Mouse (Mus musculus) heart, embryonic 12.5 days (tissue): ENCODE measurements at regions not wholly inside any gene's neighbourhood (a gene's known extent, or its start where the extent isn't known, plus 50 kb on each side); places are given as distances from the start of the nearest gene placed in this dataset.
A peak's percentile ranks its signal among the peaks of the same experiment; 100 is the strongest.

ENCODE experiments used
- ATAC-seq: fragments of 200-750 bp; cut with Nextera tagmentation; 2 replicates; pipeline ENCODE4 v1.8.0; 2017; ENCODE audit warnings: moderate TSS enrichment, moderate library complexity; ENCODE audit not compliant: insufficient number of reproducible peaks, low FRiP score
- H3K27ac ChIP-seq: fragments of 300-500 bp; sonication (generic); 2 replicates; pipeline ENCODE4 v1.5.1; 2016; ENCODE audit warnings: mild to moderate bottlenecking, moderate library complexity; ENCODE audit not compliant: poor library complexity, severe bottlenecking
- H3K27me3 ChIP-seq: fragments of 300-500 bp; sonication (generic); replicated peaks from 2 replicates; pipeline ENCODE4 v1.6.1; 2016; ENCODE audit warnings: mild to moderate bottlenecking, moderate library complexity
- H3K36me3 ChIP-seq: fragments of 300-500 bp; sonication (generic); 2 replicates; pipeline ENCODE4 v1.6.1; 2016; ENCODE audit warnings: mild to moderate bottlenecking, moderate library complexity
- H3K4me1 ChIP-seq: fragments of 300-500 bp; sonication (generic); replicated peaks from 2 replicates; pipeline ENCODE4 v1.6.1; 2016; ENCODE audit warnings: mild to moderate bottlenecking
- H3K4me2 ChIP-seq: fragments of 300-500 bp; sonication (generic); 2 replicates; pipeline ENCODE4 v1.6.1; 2016; ENCODE audit warnings: mild to moderate bottlenecking, moderate library complexity
- H3K4me3 ChIP-seq: fragments of 300-500 bp; sonication (generic); 2 replicates; pipeline ENCODE4 v1.5.1; 2016; ENCODE audit warnings: mild to moderate bottlenecking
- H3K9ac ChIP-seq: fragments of 300-500 bp; sonication (generic); 2 replicates; pipeline ENCODE4 v1.6.1; 2016; ENCODE audit warnings: mild to moderate bottlenecking, moderate library complexity
- H3K9me3 ChIP-seq: fragments of 300-500 bp; sonication (generic); replicated peaks from 2 replicates; pipeline ENCODE4 v1.6.1; 2016; ENCODE audit warnings: mild to moderate bottlenecking, moderate library complexity
- WGBS: fragments of 180-500 bp; shearing (Covaris S2); methylation state at CpG from one replicate; pipeline ENCODE4 v1.1.7; 2016; 5-methylcytosine and 5-hydroxymethylcytosine counted together

DNA sequence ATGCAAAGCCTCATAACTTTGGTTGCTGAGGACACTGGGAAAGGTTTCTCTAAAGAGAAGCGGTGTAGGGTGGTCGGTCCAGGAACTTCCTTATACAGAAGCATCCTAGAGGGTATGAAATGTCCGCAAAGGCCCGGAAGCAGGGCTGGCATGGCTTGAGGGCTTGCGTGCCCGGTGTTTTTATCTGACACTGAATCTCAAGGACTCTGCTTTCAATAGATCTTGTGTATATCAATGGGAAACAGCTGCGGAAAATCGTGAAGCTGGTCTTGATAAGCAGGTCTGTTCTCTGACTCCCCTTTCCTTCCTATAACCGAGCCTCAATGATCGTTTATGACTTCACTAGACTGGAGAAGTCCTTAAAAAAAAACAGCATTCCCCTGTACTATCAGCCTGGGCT is 580.4 kb upstream of the Gm19410 start:
- 54% methylated on average over 10 of the region's 10 CpGs for WGBS
- Histone ChIP-seq H3K36me3 (no peaks in the 10 kb centered on the region), H3K4me2 (no peak overlapping the region), H3K27me3 (no peaks in the 10 kb centered on the region), H3K4me1 (no peaks in the 10 kb centered on the region), H3K4me3 (no peak overlapping the region), H3K9me3 (0 out of 2 replicates have a peak, but pooled peaks cover 3% of the 10 kb centered on the region), H3K27ac (no peak overlapping the region), H3K9ac (no peak overlapping the region)
- no peak for ATAC-seq

- Histone ChIP-seq H3K9me3 (no peaks in the 10 kb centered on the region), H3K4me1 (0 out of 2 replicates have a peak, but pooled peaks cover under 1% of the 10 kb centered on the region), H3K27me3 (no peaks in the 10 kb centered on the region), H3K9ac (no peak overlapping the region), H3K4me2 (no peak overlapping the region), H3K4me3 (no peak overlapping the region), H3K36me3 (no peaks in the 10 kb centered on the region), H3K27ac (no peak overlapping the region)
- 83% methylated on average over 8 of the region's 8 CpGs for WGBS
- ATAC-seq = no peak
Measured at GRCm38 (mm10) chr8:35188531-35188930, 577.1 kb upstream of the Gm19410 start.

DNA sequence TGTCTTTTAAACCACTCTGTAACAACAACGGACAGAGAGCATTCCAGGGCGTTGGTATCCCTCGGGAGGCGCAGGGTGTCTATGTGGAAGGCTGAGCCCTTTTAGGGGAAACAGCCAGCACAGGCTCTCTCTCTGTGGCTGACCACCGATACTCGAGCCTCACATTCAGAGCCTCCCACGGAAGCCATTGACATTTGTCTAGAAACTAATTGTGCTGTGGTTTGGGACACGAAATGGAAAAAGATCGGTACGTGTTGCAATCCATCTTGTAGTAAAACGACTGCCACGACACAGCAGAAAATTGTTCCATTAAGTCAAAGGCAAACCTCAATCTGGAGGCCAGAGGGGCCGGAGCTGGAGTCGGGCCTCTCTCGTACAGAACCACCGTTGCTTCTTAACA is 575.9 kb upstream of the Gm19410 start:
- no peak overlapping the region for H3K4me2 ChIP-seq
- no peak overlapping the region for H3K27ac ChIP-seq
- no peaks in the 10 kb centered on the region for H3K9me3 ChIP-seq
- H3K4me1 ChIP-seq = 0 out of 2 replicates have a peak, but pooled peaks cover 4% of the 10 kb centered on the region
- ATAC-seq = no peak
- no peaks in the 10 kb centered on the region for H3K27me3 ChIP-seq
- H3K36me3 ChIP-seq = no peaks in the 10 kb centered on the region
- WGBS = 84% methylated on average over 16 of the region's 16 CpGs
- no peak overlapping the region for H3K9ac ChIP-seq
- H3K4me3 ChIP-seq = no peak overlapping the region

DNA sequence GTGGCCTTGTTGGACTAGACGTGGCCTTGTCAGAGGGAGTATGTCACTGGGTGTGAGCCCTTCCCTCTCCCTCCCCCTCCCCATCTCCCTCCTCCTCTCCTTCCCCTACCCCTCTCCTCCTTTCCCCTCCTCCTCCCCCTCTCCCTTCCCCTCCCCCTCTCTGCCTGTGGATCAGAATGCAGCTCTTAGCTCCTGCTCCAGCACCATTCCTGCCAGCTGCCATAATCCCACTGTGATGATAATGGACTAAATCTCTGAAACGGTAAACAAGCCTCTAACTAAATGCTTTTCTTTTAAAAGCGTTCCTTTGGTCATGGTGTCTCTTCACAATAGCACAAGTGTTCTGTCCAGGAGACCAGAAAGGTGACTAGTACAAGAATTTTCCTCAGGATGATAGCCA is 573.1 kb upstream of the Gm19410 start:
- WGBS = 35% methylated on average over 3 of the region's 3 CpGs
- no peak overlapping the region for H3K27ac ChIP-seq
- H3K4me3 ChIP-seq = no peak overlapping the region
- no peak for ATAC-seq
- H3K36me3 ChIP-seq = no peaks in the 10 kb centered on the region
- no peak overlapping the region for H3K9ac ChIP-seq
- H3K4me2 ChIP-seq = no peak overlapping the region
- H3K9me3 ChIP-seq = no peaks in the 10 kb centered on the region
- H3K4me1 ChIP-seq = 0 out of 2 replicates have a peak, but pooled peaks cover 4% of the 10 kb centered on the region
- H3K27me3 ChIP-seq = no peaks in the 10 kb centered on the region

DNA sequence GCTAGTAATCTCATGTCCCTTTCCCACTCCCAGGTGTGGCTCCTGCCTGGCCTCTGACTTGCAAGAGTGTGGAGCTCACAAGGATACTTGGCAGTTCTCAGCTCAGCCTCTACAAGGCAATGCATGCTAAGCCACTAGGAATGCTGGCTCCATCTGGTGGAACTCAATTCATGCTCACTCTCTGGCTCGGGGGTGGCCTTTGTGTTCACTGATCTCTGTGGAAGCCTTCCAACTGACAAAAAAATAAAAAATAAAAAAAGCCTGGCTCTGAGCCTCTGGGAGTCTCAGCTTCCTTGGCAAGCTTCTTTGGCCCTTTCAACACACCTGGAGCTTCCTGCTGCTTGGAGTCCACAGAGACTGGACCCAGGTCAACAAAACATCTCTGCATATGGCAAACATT is 571.8 kb upstream of the Gm19410 start:
- ATAC-seq = peak; percentile 25; the same call in 1 of the 2 replicates

DNA sequence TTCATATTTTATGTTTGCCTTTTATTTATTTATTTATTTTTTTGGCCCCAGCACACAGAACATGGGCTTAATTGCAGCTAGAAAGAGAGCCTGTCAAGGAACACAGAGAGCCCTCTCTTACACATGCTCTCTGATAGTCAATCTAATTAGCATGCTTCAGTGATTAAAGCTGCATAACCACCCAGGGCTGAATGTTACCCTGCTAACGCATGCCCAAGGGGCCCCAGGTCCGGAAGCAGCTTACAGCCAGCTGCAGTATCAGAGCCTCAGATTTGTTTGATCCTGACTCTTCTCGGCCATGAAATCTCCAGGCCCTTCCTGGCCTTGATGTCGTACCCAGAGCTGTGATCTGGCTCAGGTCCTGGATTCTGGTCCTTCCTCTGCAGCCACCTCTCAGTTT is 569.4 kb upstream of the Gm19410 start:
- Histone ChIP-seq H3K36me3 (no peaks in the 10 kb centered on the region), H3K4me2 (no peak overlapping the region), H3K27me3 (no peaks in the 10 kb centered on the region), H3K4me3 (no peak overlapping the region), H3K4me1 (peaks cover 6% of the 10 kb centered on the region; the same call in 1 of the 2 replicates), H3K9ac (no peak overlapping the region), H3K27ac (no peak overlapping the region), H3K9me3 (no peaks in the 10 kb centered on the region)
- ATAC-seq = no peak
- WGBS = 47% methylated on average over 4 of the region's 4 CpGs

More for the DNA sequence above, 571.8 kb upstream of the Gm19410 start:
- H3K4me1 ChIP-seq = 0 out of 2 replicates have a peak, but pooled peaks cover 4% of the 10 kb centered on the region
- H3K36me3 ChIP-seq = no peaks in the 10 kb centered on the region
- no peak overlapping the region for H3K27ac ChIP-seq
- H3K9ac ChIP-seq = no peak overlapping the region
- H3K4me2 ChIP-seq = no peak overlapping the region
- H3K27me3 ChIP-seq = no peaks in the 10 kb centered on the region
- H3K4me3 ChIP-seq = no peak overlapping the region
- WGBS = 30% methylated on average over 1 of the region's 1 CpGs
- H3K9me3 ChIP-seq = no peaks in the 10 kb centered on the region

- no peaks in the 10 kb centered on the region for H3K9me3 ChIP-seq
- 52% methylated on average over 2 of the region's 2 CpGs for WGBS
Measured at GRCm38 (mm10) chr8:35198766-35199165, 566.8 kb upstream of the Gm19410 start.

GRCm38 (mm10) chr8:35201416-35201815 is 564.2 kb upstream of the Gm19410 start:
- Histone ChIP-seq H3K36me3 (no peaks in the 10 kb centered on the region), H3K4me1 (peaks cover 22% of the 10 kb centered on the region), H3K9me3 (no peaks in the 10 kb centered on the region), H3K27ac (no peak overlapping the region), H3K9ac (no peak overlapping the region), H3K4me3 (no peak overlapping the region), H3K27me3 (no peaks in the 10 kb centered on the region), H3K4me2 (no peak overlapping the region)
- 51% methylated on average over 12 of the region's 12 CpGs for WGBS
- no peak for ATAC-seq

More at GRCm38 (mm10) chr8:35198766-35199165, 566.8 kb upstream of the Gm19410 start:
- Histone ChIP-seq H3K4me1 (peaks cover 9% of the 10 kb centered on the region), H3K4me3 (no peak overlapping the region), H3K27ac (no peak overlapping the region), H3K9ac (no peak overlapping the region), H3K27me3 (no peaks in the 10 kb centered on the region), H3K4me2 (no peak overlapping the region), H3K36me3 (no peaks in the 10 kb centered on the region)
- no peak for ATAC-seq

DNA sequence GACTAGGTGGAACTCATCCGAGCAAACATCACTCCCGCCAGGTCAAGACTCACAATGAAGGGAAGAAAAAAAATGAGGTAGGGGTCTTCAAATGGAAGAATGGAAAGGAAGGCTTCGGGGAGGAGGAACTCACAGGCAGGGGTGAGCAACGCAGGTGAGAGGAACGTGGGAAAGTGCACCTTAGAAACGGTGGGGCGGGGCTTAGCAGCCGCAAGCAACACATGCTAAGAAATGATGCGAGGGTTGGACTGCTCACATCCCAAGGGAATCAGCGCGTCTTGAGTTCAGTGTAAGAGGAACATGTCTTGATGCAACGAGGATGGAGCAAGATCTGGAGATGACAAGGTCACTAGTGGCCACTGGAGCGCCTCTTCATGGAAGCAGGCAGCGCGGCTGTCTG is 560.6 kb upstream of the Gm19410 start:
- Histone ChIP-seq H3K4me2 (peak overlapping the region; percentile 55), H3K27me3 (no peaks in the 10 kb centered on the region), H3K9ac (no peak overlapping the region), H3K27ac (no peak overlapping the region), H3K4me3 (0 out of 2 replicates have a peak overlapping the region, but pooled peaks have one; percentile 23), H3K4me1 (peaks cover 41% of the 10 kb centered on the region), H3K36me3 (no peaks in the 10 kb centered on the region), H3K9me3 (no peaks in the 10 kb centered on the region)
- no peak for ATAC-seq
- 60% methylated on average over 15 of the region's 15 CpGs for WGBS

DNA sequence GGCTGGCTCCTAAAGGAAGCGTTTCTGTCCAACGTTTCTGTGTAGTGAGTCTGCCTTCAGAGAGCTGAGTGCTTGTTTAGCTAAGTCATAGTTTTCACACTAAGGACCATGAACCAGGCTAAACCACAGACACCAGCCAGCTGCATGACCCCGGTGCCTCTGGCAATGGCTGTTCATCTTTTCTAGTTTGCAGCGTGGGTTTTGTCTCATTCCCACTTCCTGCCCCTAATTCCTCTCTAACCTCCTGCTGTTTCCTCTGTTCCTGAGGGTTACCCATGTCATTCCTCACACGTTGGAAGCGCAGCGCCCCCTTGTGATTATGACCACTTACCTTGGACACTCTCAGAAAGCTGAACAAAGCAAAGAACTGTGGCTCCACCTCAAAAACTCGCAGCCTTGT is 560.1 kb upstream of the Gm19410 start:
- H3K9me3 ChIP-seq = no peaks in the 10 kb centered on the region
- peak overlapping the region; percentile 45 for H3K9ac ChIP-seq
- peak overlapping the region; percentile 78; the same call in 1 of the 2 replicates for H3K27ac ChIP-seq
- peak overlapping the region; percentile 55 for H3K4me2 ChIP-seq
- WGBS = 10% methylated on average over 8 of the region's 8 CpGs
- no peaks in the 10 kb centered on the region for H3K27me3 ChIP-seq
- peak overlapping the region; percentile 23 for H3K4me3 ChIP-seq
- no peak for ATAC-seq
- H3K36me3 ChIP-seq = no peaks in the 10 kb centered on the region
- H3K4me1 ChIP-seq = peaks cover 41% of the 10 kb centered on the region

- Histone ChIP-seq H3K9ac (no peak overlapping the region), H3K4me2 (peak overlapping the region; percentile 55), H3K4me3 (no peak overlapping the region), H3K4me1 (peaks cover 38% of the 10 kb centered on the region), H3K27ac (peak overlapping the region; percentile 78), H3K9me3 (no peaks in the 10 kb centered on the region), H3K36me3 (no peaks in the 10 kb centered on the region), H3K27me3 (no peaks in the 10 kb centered on the region)
- 22% methylated on average over 6 of the region's 6 CpGs for WGBS
- ATAC-seq = no peak
Measured at GRCm38 (mm10) chr8:35206271-35206670, 559.3 kb upstream of the Gm19410 start.

- peak; percentile 69; the same call in 1 of the 2 replicates for ATAC-seq
- H3K4me3 ChIP-seq = no peak overlapping the region
- no peaks in the 10 kb centered on the region for H3K36me3 ChIP-seq
- H3K27me3 ChIP-seq = no peaks in the 10 kb centered on the region
- WGBS = 56% methylated on average over 5 of the region's 5 CpGs
- no peak overlapping the region for H3K9ac ChIP-seq
- no peaks in the 10 kb centered on the region for H3K9me3 ChIP-seq
- no peak overlapping the region for H3K4me2 ChIP-seq
- H3K4me1 ChIP-seq = peaks cover 42% of the 10 kb centered on the region
- H3K27ac ChIP-seq = no peak overlapping the region
Measured at GRCm38 (mm10) chr8:35208357-35208756, 557.2 kb upstream of the Gm19410 start.
